Mouse (Mus musculus) ovary, postnatal 10 days (tissue): ENCODE measurements around the gene Ppp1r12c.

ENCODE experiments used
- DNase-seq: peaks from one replicate; pipeline ENCODE4 v3.0.0; 2022; ENCODE audit warnings: low spot score

Ppp1r12c gene

GRCm38 (mm10) chr7:4492284-4493224 is 8.9 kb downstream of the Ppp1r12c start:
- DNase-seq: no peak

GRCm38 (mm10) chr7:4491308-4491707 is 10.2 kb downstream of the Ppp1r12c start:
- DNase-seq: no peak

GRCm38 (mm10) chr7:4482281-4482680 is 19.2 kb downstream of the Ppp1r12c start:
- no peak for DNase-seq

- no peak for DNase-seq
Measured at GRCm38 (mm10) chr7:4479674-4480073, 21.8 kb downstream of the Ppp1r12c start.

GRCm38 (mm10) chr7:4478796-4479291 is 22.6 kb downstream of the Ppp1r12c start:
- no peak for DNase-seq

GRCm38 (mm10) chr7:4478021-4478795 is 23.3 kb downstream of the Ppp1r12c start:
- peak; percentile 58 for DNase-seq

GRCm38 (mm10) chr7:4473940-4474339 is 27.5 kb downstream of the Ppp1r12c start:
- DNase-seq: no peak

GRCm38 (mm10) chr7:4471179-4471555 is 30.3 kb downstream of the Ppp1r12c start:
- DNase-seq: peak; percentile 67

- DNase-seq: no peak
Measured at GRCm38 (mm10) chr7:4470275-4471178, 31.0 kb downstream of the Ppp1r12c start.

GRCm38 (mm10) chr7:4467801-4468200 is 33.7 kb downstream of the Ppp1r12c start:
- no peak for DNase-seq

- DNase-seq: peak; percentile 11
Measured at GRCm38 (mm10) chr7:4464194-4464824, 37.2 kb downstream of the Ppp1r12c start.

- no peak for DNase-seq
Measured at GRCm38 (mm10) chr7:4460576-4461434, 40.7 kb downstream of the Ppp1r12c start, which contains the start of gene Eps8l1. Gene Eps8l1 (plus strand): TSS chr7:4460674.

GRCm38 (mm10) chr7:4452644-4453043 is 48.8 kb downstream of the Ppp1r12c start:
- DNase-seq: no peak

- DNase-seq: no peak
Measured at GRCm38 (mm10) chr7:4449211-4449610, 52.3 kb downstream of the Ppp1r12c start.

- DNase-seq: no peak
Measured at GRCm38 (mm10) chr7:4448439-4448838, 53.0 kb downstream of the Ppp1r12c start.

GRCm38 (mm10) chr7:4447138-4447537 is 54.3 kb downstream of the Ppp1r12c start:
- DNase-seq: no peak

- peak; percentile 44 for DNase-seq
Measured at GRCm38 (mm10) chr7:4445216-4445791, 56.2 kb downstream of the Ppp1r12c start, which contains the start of gene Rdh13. Gene Rdh13 (minus strand): TSS chr7:4445649.

GRCm38 (mm10) chr7:4440549-4440948 is 60.9 kb downstream of the Ppp1r12c start:
- DNase-seq: no peak

GRCm38 (mm10) chr7:4437721-4438120 is 63.8 kb downstream of the Ppp1r12c start:
- no peak for DNase-seq

GRCm38 (mm10) chr7:4432026-4432425 is 69.5 kb downstream of the Ppp1r12c start:
- DNase-seq: no peak
